26 mouse cellular contexts compared by ENCODE assay signal in genomic region chr11:121645394-121645793, GRCm38 (mm10).
"Had no signal": no experiment of that assay in that cellular context is flagged by ENCODE, and none has a peak within 500 bp of the region (broad histone marks: within the 10 kb centered on the region; RNA-seq: fewer than 3 reads in every experiment).

No protein-coding gene starts in this region.

- H3K9ac ChIP-seq: heart, embryonic 12.5 days; hindbrain, embryonic 12.5 days; hindbrain, embryonic 15.5 days; kidney, embryonic 15.5 days; limb, embryonic 13.5 days; limb, embryonic 15.5 days; liver, embryonic 12.5 days; liver, embryonic 14.5 days had no signal

- H3K4me2 ChIP-seq: heart, embryonic 12.5 days; hindbrain, embryonic 12.5 days; hindbrain, embryonic 15.5 days; kidney, embryonic 15.5 days; limb, embryonic 13.5 days; limb, embryonic 15.5 days; liver, embryonic 12.5 days had no signal

- H3K4me1 ChIP-seq: hindbrain, embryonic 10.5 days; hindbrain, embryonic 15.5 days; kidney, embryonic 15.5 days; limb, embryonic 13.5 days; limb, embryonic 15.5 days; liver, embryonic 12.5 days had no signal

- H3K27ac ChIP-seq: gastrocnemius, adult 2 months; heart, adult 2 months; hindbrain, embryonic 10.5 days; hindbrain, embryonic 12.5 days; hindbrain, embryonic 15.5 days; hindbrain, postnatal 0 days; kidney, embryonic 15.5 days; kidney, postnatal 0 days; limb, embryonic 13.5 days; limb, embryonic 15.5 days; liver, embryonic 12.5 days; liver, embryonic 14.5 days had no signal

- H3K4me3 ChIP-seq: gastrocnemius, adult 2 months; heart, adult 2 months; heart, embryonic 12.5 days; hindbrain, embryonic 10.5 days; hindbrain, embryonic 12.5 days; hindbrain, embryonic 15.5 days; kidney, embryonic 15.5 days; limb, embryonic 13.5 days; limb, embryonic 15.5 days; liver, embryonic 12.5 days had no signal

- DNase-seq: gastrocnemius, adult 2 months; gastrocnemius, postnatal 10 days; gastrocnemius, postnatal 25 days; heart, adult 2 months; heart, postnatal 14 days; heart, postnatal 36 days; kidney, adult 11 months; kidney, adult 2 months; kidney, adult 9 months; kidney, postnatal 14 days; kidney, postnatal 36 days; layer of hippocampus, adult 9-11 months; layer of hippocampus, postnatal 36 days; left cerebral cortex, postnatal 4 days had no signal

- H3K36me3 ChIP-seq: hindbrain, embryonic 12.5 days had no signal

- H3K9me3 ChIP-seq: heart, embryonic 12.5 days; hindbrain, embryonic 10.5 days; hindbrain, embryonic 12.5 days; hindbrain, embryonic 15.5 days; kidney, embryonic 15.5 days; limb, embryonic 13.5 days; limb, embryonic 15.5 days; liver, embryonic 12.5 days had no signal

- H3K27me3 ChIP-seq: heart, embryonic 12.5 days; hindbrain, embryonic 12.5 days; hindbrain, embryonic 15.5 days; kidney, embryonic 15.5 days; limb, embryonic 13.5 days; limb, embryonic 15.5 days; liver, embryonic 12.5 days had no signal

- ATAC-seq: hindbrain, postnatal 0 days; intestine, embryonic 16.5 days; liver, embryonic 12.5 days had no signal
